Mouse (Mus musculus) bone marrow, adult 2 months (tissue): Measurements from ENCODE around the gene Rnf24. TPM values are rescaled to one million over a fixed set of nuclear protein-coding genes. Genes with fewer than 3 reads are reported as not detected.

ENCODE experiments used
- H3K27ac ChIP-seq: fragments of 200-500 bp; 2 replicates; pipeline ENCODE4 v1.5.1; 2012; ENCODE audit warnings: low read depth, mild to moderate bottlenecking, control low read depth, inconsistent platforms, low read length; ENCODE audit not compliant: control insufficient read depth, poor library complexity, insufficient read depth
- H3K4me1 ChIP-seq: fragments of 200-500 bp; 2 replicates; pipeline ENCODE4 v1.6.1; 2011; ENCODE audit warnings: low read length; ENCODE audit not compliant: control insufficient read depth, insufficient read depth
- H3K4me3 ChIP-seq: fragments of 200-500 bp; replicated peaks from 2 replicates; pipeline ENCODE3; 2011; ENCODE audit warnings: mild to moderate bottlenecking, low read depth, low read length, control low read depth; ENCODE audit not compliant: control insufficient read depth
- CTCF ChIP-seq: fragments of 200-500 bp; IDR thresholded peaks from 2 replicates; pipeline ENCODE4 v1.5.1; 2011; ENCODE audit warnings: low read length, control low read depth; ENCODE audit not compliant: control insufficient read depth, insufficient read depth
- POLR2A ChIP-seq: fragments of 200-500 bp; IDR thresholded peaks from 2 replicates; pipeline ENCODE4 v1.6.1; 2011; ENCODE audit warnings: low read depth, mild to moderate bottlenecking, control low read depth, low read length, borderline replicate concordance; ENCODE audit not compliant: control insufficient read depth
- WGBS: fragments of 180-500 bp; shearing (Covaris S2); methylation state at CpG from one replicate; pipeline ENCODE4 v1.1.7; 2018; 5-methylcytosine and 5-hydroxymethylcytosine counted together
- polyA plus RNA-seq: library from polyadenylated mRNA; stranded (reverse); fragments of >200 nt; gene quantifications from 2 replicates; pipeline ENCODE4 v1.2.4, GENCODE M21; 2011; ENCODE audit warnings: low replicate concordance; ENCODE audit not compliant: missing spikeins, insufficient read depth, insufficient read length

The Rnf24 gene
- polyA plus RNA-seq, 1 experiment: 2.0 TPM

- Histone ChIP-seq H3K27ac (no peak overlapping the region), H3K4me1 (no peaks in the 10 kb centered on the region; the same call in 1 of the 2 replicates), H3K4me3 (peak overlapping the region; percentile 6)
- no peak for TF ChIP-seq CTCF
- no peak for TF ChIP-seq POLR2A
- 17% methylated on average over 6 of the region's 6 CpGs for WGBS
Measured at GRCm38 (mm10) chr2:131264027-131264426, 88.7 kb downstream of the Rnf24 start.

DNA sequence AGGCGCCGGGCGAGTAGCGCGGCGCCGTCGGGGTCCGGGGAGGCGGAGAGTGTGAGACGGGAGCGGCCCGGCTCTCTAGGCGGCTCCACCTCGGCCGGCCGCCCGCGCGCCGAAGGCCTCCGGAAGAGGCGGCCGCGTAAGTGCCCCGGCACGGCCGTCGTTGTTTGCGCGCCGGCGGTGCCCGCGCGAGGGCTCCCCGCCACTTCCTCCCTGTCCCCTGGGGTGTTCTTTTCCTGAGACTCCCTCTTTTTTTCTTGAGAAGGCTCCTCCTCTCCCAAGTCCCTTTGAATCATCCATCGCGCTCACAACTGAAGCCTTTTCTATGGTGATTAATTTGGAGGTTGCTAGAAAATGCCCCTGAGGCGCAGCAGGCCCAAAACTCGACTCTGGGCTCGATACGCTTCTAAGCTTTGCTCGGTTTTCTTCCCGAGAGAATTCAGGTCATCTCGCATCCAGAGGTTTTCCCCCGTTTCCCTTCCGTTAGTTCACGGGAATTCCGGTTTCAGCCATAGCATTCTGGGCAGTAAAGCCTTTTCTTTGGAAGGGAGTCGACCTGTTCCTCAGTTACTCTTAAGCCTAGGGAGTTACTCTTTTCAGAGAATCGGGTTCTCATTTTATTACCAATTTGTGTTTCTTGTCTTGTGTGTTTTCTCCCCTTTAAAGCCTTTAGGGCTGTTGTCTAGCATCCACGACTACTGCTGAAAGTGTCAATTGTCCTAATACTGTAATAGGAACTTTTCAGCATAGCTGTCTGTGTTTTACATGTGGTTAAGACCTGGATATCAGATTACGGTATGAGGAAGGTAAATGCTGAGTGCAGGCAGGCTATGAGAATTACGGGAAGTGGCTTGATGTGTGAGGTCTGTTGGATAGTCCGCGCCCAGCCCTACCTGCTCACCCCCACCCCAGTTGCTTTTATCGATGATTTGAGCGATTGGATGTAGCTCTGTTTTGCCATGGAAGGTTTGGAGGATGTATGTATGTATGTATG, 89.7 kb downstream of the Rnf24 start:
- peak overlapping the region; percentile 99 for H3K27ac ChIP-seq
- WGBS: 3% methylated on average over 59 of the region's 59 CpGs
- peak overlapping the region; percentile 86 for H3K4me3 ChIP-seq
- TF ChIP-seq CTCF (no peak), POLR2A (no peak)
- H3K4me1 ChIP-seq: no peaks in the 10 kb centered on the region; the same call in 1 of the 2 replicates

DNA sequence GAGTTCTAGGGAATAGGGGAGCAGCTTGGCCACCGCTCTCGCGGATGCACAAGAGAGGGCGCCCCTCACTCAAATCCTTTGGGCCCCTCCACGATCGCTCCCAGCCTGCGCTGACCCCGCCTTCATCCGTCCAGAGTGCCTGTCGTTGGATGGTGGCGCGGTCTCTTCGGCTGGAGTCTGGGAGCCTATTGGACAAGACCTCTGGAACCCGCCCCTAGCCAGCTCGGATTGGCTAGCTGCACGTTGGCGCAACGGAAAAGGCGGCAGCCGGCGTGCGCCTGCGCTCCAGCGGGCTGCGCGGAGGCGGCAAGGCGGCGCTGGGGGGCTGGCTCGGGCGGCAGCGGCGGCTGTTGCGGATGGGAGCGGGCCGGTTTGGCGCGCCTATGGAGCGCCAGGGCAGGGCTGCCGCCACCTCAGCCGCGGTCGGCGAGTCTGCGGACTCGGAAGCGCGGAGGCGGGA, 90.4 kb downstream of the Rnf24 start, which contains the start of gene Pank2:
TSS of gene Pank2 (plus strand) at position 283 of the 460 bp plus-strand sequence.
- H3K4me1 ChIP-seq: no peaks in the 10 kb centered on the region; the same call in 1 of the 2 replicates
- H3K4me3 ChIP-seq: peak within 1 kb of the TSS; percentile 86
- under 1% methylated on average over 49 of the region's 49 CpGs for WGBS
- H3K27ac ChIP-seq: peak within 1 kb of the TSS; percentile 99
- TF ChIP-seq CTCF (no peak), POLR2A (peak; percentile 92; the same call in 1 of the 2 replicates)

- 15% methylated on average over 10 of the region's 10 CpGs for WGBS
Measured at GRCm38 (mm10) chr2:131261481-131262212, 91.0 kb downstream of the Rnf24 start.

DNA sequence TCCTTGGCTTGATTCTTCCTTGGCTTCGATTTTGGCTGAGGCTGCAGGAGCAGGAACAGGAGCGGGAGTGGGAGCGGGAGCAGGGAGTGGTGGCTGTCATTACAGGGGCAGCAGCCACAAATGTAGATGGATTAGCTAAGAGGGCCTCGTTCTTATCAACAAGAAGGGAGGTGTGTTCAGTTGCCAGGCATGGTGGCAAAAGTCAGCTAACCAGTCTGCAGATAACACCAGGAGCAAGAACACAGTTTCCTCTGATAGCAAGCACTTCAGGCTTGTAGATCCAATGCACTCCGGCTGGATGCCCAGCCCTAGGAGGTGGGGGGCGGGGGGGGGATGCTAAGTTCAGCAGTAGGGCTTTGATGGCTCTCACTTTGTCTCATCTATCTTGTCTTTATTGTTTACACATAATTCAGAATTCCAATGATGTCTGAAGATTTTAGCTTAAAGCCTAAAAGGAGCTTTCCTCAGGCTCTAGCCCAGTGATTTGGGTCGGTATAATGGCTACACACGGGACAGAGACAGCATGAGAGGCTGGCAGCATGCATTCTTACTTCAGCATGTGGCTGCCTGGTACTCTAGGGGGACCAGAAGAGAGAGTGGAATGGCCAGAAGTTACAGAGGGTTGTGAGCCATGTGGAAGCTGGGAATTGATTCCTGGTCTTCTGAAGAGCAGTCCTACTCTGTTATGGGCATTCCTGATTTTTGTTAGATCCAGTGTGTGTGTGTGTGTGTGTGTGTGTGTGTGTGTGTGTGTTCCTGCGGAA, 92.0 kb downstream of the Rnf24 start:
- TF ChIP-seq POLR2A: no peak
- TF ChIP-seq CTCF: no peak
- Histone ChIP-seq H3K4me3 (no peak overlapping the region), H3K27ac (no peak overlapping the region), H3K4me1 (no peaks in the 10 kb centered on the region; the same call in 1 of the 2 replicates)
- WGBS: 68% methylated on average over 9 of the region's 9 CpGs

More at GRCm38 (mm10) chr2:131261481-131262212, 91.0 kb downstream of the Rnf24 start:
- H3K4me3 ChIP-seq: peak overlapping the region; percentile 60
- TF ChIP-seq POLR2A: no peak
- no peak for TF ChIP-seq CTCF
- H3K4me1 ChIP-seq: no peaks in the 10 kb centered on the region; the same call in 1 of the 2 replicates
- no peak overlapping the region; the same call in 1 of the 2 replicates for H3K27ac ChIP-seq

DNA sequence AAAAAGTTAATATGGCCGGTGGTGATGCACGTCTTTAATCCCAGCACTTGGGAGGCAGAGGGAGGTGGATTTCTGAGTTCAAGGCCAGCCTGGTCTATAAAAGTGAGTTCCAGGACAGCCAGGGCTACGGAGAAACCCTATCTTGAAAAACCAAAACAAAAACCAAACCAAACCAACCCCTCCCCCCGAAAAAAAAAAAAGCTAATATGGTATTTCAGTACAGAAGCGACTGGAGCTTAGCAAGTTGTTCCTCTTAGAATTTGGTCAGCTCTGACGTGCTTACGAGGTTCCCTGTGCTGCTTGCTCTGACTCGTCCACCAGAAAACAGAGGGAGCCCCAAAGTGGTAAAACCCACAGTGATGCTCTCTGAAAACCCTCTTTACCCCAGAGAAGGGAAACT, 94.0 kb downstream of the Rnf24 start:
- H3K4me3 ChIP-seq: no peak overlapping the region
- no peak for TF ChIP-seq CTCF
- TF ChIP-seq POLR2A: no peak
- no peaks in the 10 kb centered on the region; the same call in 1 of the 2 replicates for H3K4me1 ChIP-seq
- H3K27ac ChIP-seq: no peak overlapping the region
- 58% methylated on average over 8 of the region's 8 CpGs for WGBS

DNA sequence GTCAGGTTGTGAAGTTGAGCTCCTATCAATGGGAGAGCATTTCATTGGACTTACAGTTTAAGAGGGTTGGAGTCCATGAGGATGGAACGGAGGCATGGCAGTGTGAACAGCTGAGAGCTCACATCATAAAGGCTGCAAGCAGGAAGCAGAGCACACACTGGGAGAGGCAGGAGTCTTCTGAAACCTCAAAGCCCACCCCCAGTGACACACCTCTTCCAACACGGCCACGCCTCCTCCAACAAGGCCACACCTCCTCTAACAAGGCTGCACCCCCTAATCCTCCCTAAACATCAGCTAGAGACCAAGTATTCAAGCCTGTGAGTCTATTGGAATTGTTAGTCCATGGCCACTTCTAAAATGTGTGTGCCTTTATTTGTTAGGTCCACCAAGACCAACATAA, 97.0 kb downstream of the Rnf24 start:
- no peaks in the 10 kb centered on the region; the same call in 1 of the 2 replicates for H3K4me1 ChIP-seq
- 73% methylated on average over 3 of the region's 3 CpGs for WGBS
- H3K27ac ChIP-seq: no peak overlapping the region
- no peak for TF ChIP-seq POLR2A
- no peak for TF ChIP-seq CTCF
- H3K4me3 ChIP-seq: no peak overlapping the region
